Mouse (Mus musculus) gastrocnemius, postnatal 25 days (tissue): Measurements from ENCODE around the gene Myl6b. TPM values are rescaled to one million over a fixed set of nuclear protein-coding genes. Genes with fewer than 3 reads are reported as not detected.

Source experiments
- DNase-seq: peaks from one replicate; pipeline ENCODE4 v3.0.0; 2022
- microRNA-seq, 2 experiments: library from miRNA; unstranded; fragments of <30 nt; microRNA quantifications; one replicate each; pipeline ENCODE4 v1.2.0; 2021; ENCODE audit warnings: borderline replicate concordance in 2 of 2
- total RNA-seq, 2 experiments: library from RNA; stranded (reverse); gene quantifications; 1 replicate in 1 of 2; 2 replicates in 1 of 2; pipeline ENCODE4 v1.2.3; 2021

Gene Myl6b
- total RNA-seq, 2 experiments from 2014 or later: 20.3 to 38.5 TPM

GRCm38 (mm10) chr10:128451014-128451413 is 47.5 kb downstream of the Myl6b start:
- DNase-seq: no peak

- no peak for DNase-seq
Measured at GRCm38 (mm10) chr10:128445407-128445806, 53.1 kb downstream of the Myl6b start.

- no peak for DNase-seq
Measured at GRCm38 (mm10) chr10:128444354-128444753, 54.1 kb downstream of the Myl6b start.

Small RNAs within 50 kb of the gene (microRNA-seq; reads per million reads assigned to microRNA genes)
- gene Mir6916 (0.26 to 0.74 reads per million in 2 experiments), gene Mir8105 (0 reads per million in 2 experiments)

Other genes with a start within 250 kb of the Myl6b start
- not detected for gene Apon, start 244.6 kb downstream of the Myl6b start, total RNA-seq
- not detected for gene Apof, start 230.0 kb downstream of the Myl6b start, total RNA-seq
- 1 to 10 TPM; 4.6 to 4.7 TPM for gene Stat2, start 228.1 kb downstream of the Myl6b start, total RNA-seq
- gene Il23a, start 199.9 kb downstream of the Myl6b start, total RNA-seq: not detected
- 1 to 10 TPM; 5.1 to 5.4 TPM for gene Pan2, start 195.3 kb downstream of the Myl6b start, total RNA-seq
- gene Cnpy2, start 176.2 kb downstream of the Myl6b start, total RNA-seq: 10 to 100 TPM; 45.5 to 47.9 TPM
- gene Cs, start 161.0 kb downstream of the Myl6b start, total RNA-seq: 100 to 1,000 TPM; 589 to 611 TPM
- 100 to 1,000 TPM; 443 to 454 TPM for gene Coq10a, start 129.7 kb downstream of the Myl6b start, total RNA-seq
- 10 to 100 TPM; 61.5 to 70.1 TPM for gene Ankrd52, start 121.6 kb downstream of the Myl6b start, total RNA-seq
- not detected for gene Slc39a5, start 97.5 kb downstream of the Myl6b start, total RNA-seq
- gene Nabp2, start 87.2 kb downstream of the Myl6b start, total RNA-seq: 10 to 100 TPM; 44.7 to 47.9 TPM
- 10 to 100 TPM; 10.7 to 11.5 TPM for gene Rnf41, start 87.0 kb downstream of the Myl6b start, total RNA-seq
- 10 to 100 TPM; 40.7 to 43.9 TPM for gene Smarcc2, start 39.4 kb downstream of the Myl6b start, total RNA-seq
- gene Myl6, start 4.5 kb downstream of the Myl6b start, total RNA-seq: 100 to 1,000 TPM; 179 to 253 TPM
- gene Esyt1, start 27.2 kb upstream of the Myl6b start, total RNA-seq: 10 to 100 TPM; 12.5 to 17.6 TPM
- gene Zc3h10, start 49.1 kb upstream of the Myl6b start, total RNA-seq: 1 to 10 TPM; 4.9 to 5.1 TPM
- 1,000 to 10,000 TPM in 1 of 2 experiments, 100 to 1,000 TPM in 1; 972 to 1,021 TPM for gene Rpl41, start 50.6 kb upstream of the Myl6b start, total RNA-seq
- 10 to 100 TPM; 36.3 to 36.7 TPM for gene Pa2g4, start 67.3 kb upstream of the Myl6b start, total RNA-seq
- 1 to 10 TPM; 3.3 to 4.3 TPM for gene Erbb3, start 91.0 kb upstream of the Myl6b start, total RNA-seq
- gene Rps26, start 128.1 kb upstream of the Myl6b start, total RNA-seq: 100 to 1,000 TPM; 286 to 348 TPM
- gene Ikzf4, start 147.3 kb upstream of the Myl6b start, total RNA-seq: 1 to 10 TPM in 1 of 2 experiments, under 1 TPM in 1; 0.35 to 1.6 TPM
- 10 to 100 TPM; 17.7 to 20.7 TPM for gene Suox, start 175.4 kb upstream of the Myl6b start, total RNA-seq
- 10 to 100 TPM; 78.9 to 80.0 TPM for gene Rab5b, start 197.6 kb upstream of the Myl6b start, total RNA-seq
- gene Pmel, start 205.5 kb upstream of the Myl6b start, total RNA-seq: under 1 TPM; 0.41 to 0.70 TPM
- gene Cdk2, start 206.3 kb upstream of the Myl6b start, total RNA-seq: 1 to 10 TPM; 3.8 to 5.3 TPM
- 1 to 10 TPM; 8.0 to 8.3 TPM for gene Dgka, start 246.2 kb upstream of the Myl6b start, total RNA-seq
- 1 to 10 TPM; 9.8 to 10.0 TPM for gene Pym1, start 249.2 kb upstream of the Myl6b start, total RNA-seq